Mouse (Mus musculus): Measurements from ENCODE around the gene Gm8104. TPM values are rescaled to one million over a fixed set of nuclear protein-coding genes. Genes with fewer than 3 reads are reported as not detected.
"Not testable (repeated sequence)": the region's sequence is repeated elsewhere in the genome, so short reads cannot be mapped to it uniquely, and the experiment has no call there.

Gene Gm8104
- not detected in 2 replicates for total RNA-seq (2014; fragmentation: Nextera tagmentation)
- not detected in 2 replicates for total RNA-seq (2017)
- polyA plus RNA-seq (2012), result not detected in 2 replicates

DNA sequence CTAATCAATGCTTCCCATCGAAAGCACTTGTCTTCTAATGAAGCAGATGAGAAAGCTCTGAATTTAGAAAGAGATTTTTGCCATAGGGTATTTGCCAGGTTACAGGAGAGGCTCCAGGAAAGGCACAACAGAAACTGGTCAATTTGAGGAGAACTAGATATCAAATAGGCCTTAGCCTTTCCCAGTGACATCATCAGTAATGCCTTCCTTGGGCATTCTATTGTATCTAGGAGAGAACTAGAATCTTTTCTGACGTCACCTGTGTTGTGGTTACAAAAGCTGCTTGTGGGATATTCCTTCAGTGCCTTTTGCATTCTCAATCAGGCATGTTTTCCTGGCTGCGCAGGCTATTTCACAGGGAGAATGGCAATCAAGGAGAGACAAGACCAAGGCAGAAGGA, at the start of gene Gm8104:
Gene Gm8104, plus strand, starts transcription at position 301 of the 400 bp plus-strand sequence.
- not testable (repeated sequence) for DNase-seq (ENCODE audit: low spot score); ATAC-seq (ENCODE audit: extremely low read depth, insufficient number of reproducible peaks, low FRiP score, poor library complexity, severe bottlenecking)

DNA sequence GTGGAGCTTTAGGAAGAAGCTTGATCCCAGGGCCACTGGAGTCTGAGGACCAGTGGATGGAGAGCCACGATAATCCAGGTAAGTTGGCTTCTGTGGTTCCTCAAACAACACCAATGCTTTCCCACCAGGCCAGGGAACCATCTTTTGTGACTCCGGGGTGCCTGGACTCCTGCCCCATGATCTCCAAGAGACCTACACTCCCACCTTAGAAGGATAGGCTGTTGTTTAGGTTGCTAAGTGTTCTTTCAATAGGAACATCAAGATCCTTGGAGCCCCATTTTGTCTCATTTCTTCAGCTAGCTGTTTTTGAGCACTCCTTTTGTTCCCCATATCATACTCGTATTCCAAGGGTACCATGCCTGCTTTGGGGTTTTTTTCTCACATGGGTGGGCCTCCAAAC, 42.3 kb upstream of the Gm8104 start:
- H3K36me3 ChIP-seq (replicated peaks); H3K27me3 ChIP-seq (ENCODE audit: insufficient read depth, low read length); DNase-seq (ENCODE audit: low spot score): not testable (repeated sequence)

More for the DNA sequence above, at the start of gene Gm8104:
- H3K36me3 ChIP-seq (replicated peaks); H3K9me3 ChIP-seq (replicated peaks); H3K27me3 ChIP-seq (ENCODE audit: insufficient read depth, low read length); H3K4me1 ChIP-seq (ENCODE audit: insufficient read depth, low read depth, low read length); H3K4me3 ChIP-seq (ENCODE audit: low read depth, low read length): not testable (repeated sequence)

DNA sequence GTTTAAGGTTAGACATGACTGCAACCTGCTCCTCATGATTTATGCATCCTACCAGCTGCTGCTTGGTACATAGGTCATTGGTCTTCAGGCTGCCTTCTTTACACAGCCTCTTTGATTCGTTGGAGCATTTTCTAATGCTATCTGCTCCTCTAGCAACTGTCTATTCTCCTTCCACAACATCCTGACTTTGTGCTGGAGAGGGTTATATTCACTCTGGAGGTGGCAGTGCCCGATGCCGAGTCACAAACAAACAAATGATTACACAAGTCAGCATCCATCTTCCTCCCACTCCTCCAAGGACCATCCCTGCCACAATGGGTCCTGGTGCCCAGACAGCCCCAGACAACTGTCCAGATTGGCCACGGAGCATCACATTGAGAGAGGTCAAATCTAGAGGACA, 40.2 kb upstream of the Gm8104 start:
- H3K9me3 ChIP-seq (replicated peaks); DNase-seq (ENCODE audit: low spot score); H3K4me3 ChIP-seq (ENCODE audit: low read depth, low read length); ATAC-seq (ENCODE audit: extremely low read depth, insufficient number of reproducible peaks, low FRiP score, poor library complexity, severe bottlenecking); H3K36me3 ChIP-seq (replicated peaks); H3K27me3 ChIP-seq (ENCODE audit: insufficient read depth, low read length); H3K4me1 ChIP-seq (ENCODE audit: insufficient read depth, low read depth, low read length): not testable (repeated sequence)

More for the DNA sequence above, 42.3 kb upstream of the Gm8104 start:
- not testable (repeated sequence) for H3K4me1 ChIP-seq (ENCODE audit: insufficient read depth, low read depth, low read length); H3K9me3 ChIP-seq (replicated peaks); H3K4me3 ChIP-seq (ENCODE audit: low read depth, low read length); ATAC-seq (ENCODE audit: extremely low read depth, insufficient number of reproducible peaks, low FRiP score, poor library complexity, severe bottlenecking)

DNA sequence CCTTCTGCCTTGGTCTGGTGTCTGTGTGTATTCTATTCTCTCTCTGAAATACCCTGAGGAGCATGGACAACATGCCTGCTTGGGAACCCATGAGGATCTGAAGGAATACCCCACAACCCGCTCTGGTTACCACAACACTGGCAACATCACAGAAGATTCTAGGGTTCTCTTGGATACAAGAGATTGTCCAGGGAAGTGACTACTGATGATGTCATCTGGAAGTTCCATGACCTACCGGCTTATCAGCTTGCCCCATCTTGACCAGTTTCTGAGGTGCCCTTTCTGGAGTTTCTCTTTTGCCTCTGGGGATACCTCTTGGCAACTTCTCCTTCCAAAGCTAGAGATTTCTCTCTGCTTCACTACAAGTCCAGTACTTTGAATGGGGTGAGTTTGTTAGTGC, 23.9 kb upstream of the Gm8104 start, which contains the start of gene Gm8094:
Gene Gm8094, minus strand, starts transcription at position 101 of the 400 bp plus-strand sequence.
- H3K36me3 ChIP-seq (replicated peaks); H3K9me3 ChIP-seq (replicated peaks); DNase-seq (ENCODE audit: low spot score); ATAC-seq (ENCODE audit: extremely low read depth, insufficient number of reproducible peaks, low FRiP score, poor library complexity, severe bottlenecking); H3K27me3 ChIP-seq (ENCODE audit: insufficient read depth, low read length); H3K4me3 ChIP-seq (ENCODE audit: low read depth, low read length); H3K4me1 ChIP-seq (ENCODE audit: insufficient read depth, low read depth, low read length): not testable (repeated sequence)

DNA sequence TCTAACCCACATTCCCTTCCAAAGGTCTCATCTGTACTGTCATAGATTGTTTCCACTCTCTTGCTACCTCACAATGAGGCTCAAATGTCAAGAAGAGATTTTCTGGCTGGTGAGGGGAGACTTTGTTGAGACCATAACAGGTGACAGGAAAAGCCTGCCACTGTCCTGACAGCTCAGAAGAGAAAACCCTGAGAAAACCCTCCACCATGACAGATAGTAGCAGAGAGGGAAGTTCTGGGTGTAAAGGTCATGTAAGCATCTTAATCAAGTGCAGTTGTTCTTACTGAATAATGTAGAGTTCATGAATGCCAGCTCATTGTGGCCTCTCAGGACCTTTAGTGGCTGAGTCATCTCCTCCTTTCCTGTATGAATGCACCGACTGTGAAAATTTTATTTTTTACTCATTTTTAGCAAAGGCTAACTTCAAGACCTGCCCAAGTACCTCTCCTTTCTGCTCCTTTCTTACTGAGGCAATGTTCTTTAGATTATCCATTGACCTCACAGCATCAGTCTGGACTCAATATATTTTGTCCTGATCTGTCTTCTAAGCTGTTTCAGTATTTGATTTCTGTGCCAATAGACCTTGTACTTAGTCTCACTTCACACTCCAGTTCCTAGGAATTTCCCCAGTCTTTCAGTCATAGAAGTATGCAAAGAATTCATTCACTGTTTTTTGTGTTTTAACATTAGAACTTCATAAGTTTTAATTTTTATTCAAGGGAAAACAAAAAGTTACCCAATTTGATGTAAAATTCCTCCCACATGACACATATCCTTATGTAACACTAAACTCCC, 15.3 kb upstream of the Gm8104 start:
- H3K4me3 ChIP-seq (ENCODE audit: low read depth, low read length); H3K36me3 ChIP-seq (replicated peaks); ATAC-seq (ENCODE audit: extremely low read depth, insufficient number of reproducible peaks, low FRiP score, poor library complexity, severe bottlenecking); H3K9me3 ChIP-seq (replicated peaks); H3K27me3 ChIP-seq (ENCODE audit: insufficient read depth, low read length); DNase-seq (ENCODE audit: low spot score); H3K4me1 ChIP-seq (ENCODE audit: insufficient read depth, low read depth, low read length): not testable (repeated sequence)

DNA sequence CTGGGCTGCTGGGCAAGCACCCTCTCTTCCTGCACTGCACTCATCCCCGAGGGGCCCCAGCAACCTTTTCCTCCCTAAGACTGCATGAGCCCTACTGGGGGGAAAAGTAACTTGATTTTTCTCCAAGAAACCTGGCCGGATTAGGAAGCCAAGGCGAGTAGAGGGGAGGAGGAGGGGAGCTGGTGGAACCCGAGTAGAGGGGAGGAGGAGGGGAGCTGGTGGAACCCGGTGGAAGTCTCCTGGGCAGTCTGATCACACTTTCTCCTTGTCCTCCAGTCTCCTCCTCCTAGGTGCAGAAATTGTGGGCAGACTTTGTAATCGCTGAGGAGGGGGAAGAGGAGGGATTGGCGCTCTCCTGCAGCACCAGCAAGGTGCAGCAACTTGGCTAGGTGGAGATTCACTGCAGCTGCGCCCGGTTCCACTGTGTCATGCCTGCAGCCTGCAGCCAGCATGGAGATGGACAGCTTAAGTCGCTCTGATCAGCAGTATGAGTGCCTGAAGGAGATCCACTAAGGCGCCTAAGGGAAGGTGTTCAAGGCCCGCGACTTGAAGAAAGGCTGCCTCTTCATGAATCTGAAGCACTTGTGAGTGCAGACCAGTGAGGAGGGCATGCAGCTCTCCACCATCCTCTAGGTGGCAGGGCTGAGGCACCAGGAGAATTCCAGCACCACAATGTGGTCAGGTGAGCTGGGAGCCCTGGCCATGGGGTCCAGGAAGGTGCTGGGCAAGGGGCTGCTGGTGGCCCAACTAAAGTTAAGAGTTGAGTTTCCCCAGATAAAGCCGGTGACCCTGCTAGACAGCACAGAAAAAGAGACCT, 11.1 kb upstream of the Gm8104 start:
- H3K9me3 ChIP-seq (replicated peaks); H3K4me1 ChIP-seq (ENCODE audit: insufficient read depth, low read depth, low read length); ATAC-seq (ENCODE audit: extremely low read depth, insufficient number of reproducible peaks, low FRiP score, poor library complexity, severe bottlenecking); H3K4me3 ChIP-seq (ENCODE audit: low read depth, low read length); H3K36me3 ChIP-seq (replicated peaks); DNase-seq (ENCODE audit: low spot score); H3K27me3 ChIP-seq (ENCODE audit: insufficient read depth, low read length): not testable (repeated sequence)

DNA sequence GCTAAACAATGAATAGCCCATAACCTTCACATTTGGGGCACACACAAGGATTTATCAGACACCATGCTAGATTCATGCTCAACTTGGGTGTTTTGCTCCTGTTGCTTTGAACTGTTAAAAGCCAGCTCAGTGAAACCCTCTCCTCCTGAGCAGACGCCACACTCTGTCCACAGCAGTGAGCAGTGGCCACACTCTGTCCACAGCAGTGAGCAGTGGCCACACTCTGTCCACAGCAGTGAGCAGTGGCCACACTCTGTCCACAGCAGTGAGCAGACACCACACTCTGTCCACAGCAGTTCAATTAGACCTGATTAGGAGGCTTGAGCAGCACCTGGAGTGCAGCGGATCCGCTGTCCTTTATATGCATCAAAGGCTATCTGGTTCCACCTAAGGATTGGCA, 19.3 kb downstream of the Gm8104 start:
- not testable (repeated sequence) for H3K4me1 ChIP-seq (ENCODE audit: insufficient read depth, low read depth, low read length); H3K27me3 ChIP-seq (ENCODE audit: insufficient read depth, low read length); H3K9me3 ChIP-seq (replicated peaks); H3K36me3 ChIP-seq (replicated peaks); DNase-seq (ENCODE audit: low spot score); H3K4me3 ChIP-seq (ENCODE audit: low read depth, low read length); ATAC-seq (ENCODE audit: extremely low read depth, insufficient number of reproducible peaks, low FRiP score, poor library complexity, severe bottlenecking)

DNA sequence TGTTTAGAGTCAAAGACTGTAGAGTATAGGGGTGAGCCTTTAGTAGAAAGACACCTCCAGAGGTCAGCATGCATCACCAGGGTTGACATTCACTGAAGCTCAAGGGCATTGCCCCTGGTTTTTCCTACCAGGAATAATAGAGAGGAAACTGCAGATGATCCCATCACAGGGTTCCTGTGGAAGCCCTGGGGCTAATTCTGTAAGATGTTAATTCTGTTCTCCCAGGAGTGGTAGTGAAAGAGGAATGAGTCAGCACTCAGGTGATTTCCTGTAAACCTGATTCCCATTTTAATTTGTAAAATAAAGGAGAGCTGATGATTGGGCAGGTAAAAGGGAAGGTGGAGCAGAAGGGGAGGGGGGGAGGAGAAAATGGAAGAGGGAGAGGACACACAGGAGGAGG, 25.9 kb downstream of the Gm8104 start:
- not testable (repeated sequence) for H3K9me3 ChIP-seq (replicated peaks); H3K4me3 ChIP-seq (ENCODE audit: low read depth, low read length); H3K36me3 ChIP-seq (replicated peaks); DNase-seq (ENCODE audit: low spot score); H3K27me3 ChIP-seq (ENCODE audit: insufficient read depth, low read length); ATAC-seq (ENCODE audit: extremely low read depth, insufficient number of reproducible peaks, low FRiP score, poor library complexity, severe bottlenecking); H3K4me1 ChIP-seq (ENCODE audit: insufficient read depth, low read depth, low read length)

Other genes with a start within 250 kb of the Gm8104 start
- gene Gm21977, start 247.1 kb upstream of the Gm8104 start, total RNA-seq (2014; fragmentation: Nextera tagmentation), result not detected in 2 replicates
- gene Gm21977, start 247.1 kb upstream of the Gm8104 start, total RNA-seq (2017), result not detected in 2 replicates
- gene Gm21977, start 247.1 kb upstream of the Gm8104 start, polyA plus RNA-seq (2012), result not detected in 2 replicates
- gene Gm8082, start 107.0 kb upstream of the Gm8104 start, total RNA-seq (2014; fragmentation: Nextera tagmentation), result not detected in 2 replicates
- 0.23 TPM in 1 of 2 replicates, not detected in the other for gene Gm8082, start 107.0 kb upstream of the Gm8104 start, total RNA-seq (2017)
- not detected in 2 replicates for gene Gm8082, start 107.0 kb upstream of the Gm8104 start, polyA plus RNA-seq (2012)
- gene Gm10376, start 85.0 kb upstream of the Gm8104 start, total RNA-seq (2014; fragmentation: Nextera tagmentation), result not detected in 2 replicates
- gene Gm10376, start 85.0 kb upstream of the Gm8104 start, total RNA-seq (2017), result 0.64 and 0.76 TPM in 2 replicates
- not detected in 2 replicates for gene Gm10376, start 85.0 kb upstream of the Gm8104 start, polyA plus RNA-seq (2012)
- gene Gm8094, start 24.0 kb upstream of the Gm8104 start, total RNA-seq (2014; fragmentation: Nextera tagmentation), result not detected in 2 replicates
- gene Gm8094, start 24.0 kb upstream of the Gm8104 start, total RNA-seq (2017), result not detected in 2 replicates
- not detected in 2 replicates for gene Gm8094, start 24.0 kb upstream of the Gm8104 start, polyA plus RNA-seq (2012)
- not detected in 2 replicates for gene Gm7233, start 79.3 kb downstream of the Gm8104 start, total RNA-seq (2014; fragmentation: Nextera tagmentation)
- gene Gm7233, start 79.3 kb downstream of the Gm8104 start, total RNA-seq (2017), result 0.06 TPM in 1 of 2 replicates, not detected in the other
- gene Gm7233, start 79.3 kb downstream of the Gm8104 start, polyA plus RNA-seq (2012), result not detected in 2 replicates
- gene Gm8122, start 134.7 kb downstream of the Gm8104 start, total RNA-seq (2014; fragmentation: Nextera tagmentation), result not detected in 2 replicates
- not detected in 2 replicates for gene Gm8122, start 134.7 kb downstream of the Gm8104 start, total RNA-seq (2017)
- gene Gm8122, start 134.7 kb downstream of the Gm8104 start, polyA plus RNA-seq (2012), result not detected in 2 replicates
- 0.53 TPM in 1 of 2 replicates, not detected in the other for gene Gm8126, start 158.0 kb downstream of the Gm8104 start, total RNA-seq (2014; fragmentation: Nextera tagmentation)
- gene Gm8126, start 158.0 kb downstream of the Gm8104 start, total RNA-seq (2017), result 0.17 and 0.66 TPM in 2 replicates
- not detected in 2 replicates for gene Gm8126, start 158.0 kb downstream of the Gm8104 start, polyA plus RNA-seq (2012)
- 14.6 and 23.0 TPM in 2 replicates for gene Gm9732, start 174.4 kb downstream of the Gm8104 start, total RNA-seq (2014; fragmentation: Nextera tagmentation)
- gene Gm9732, start 174.4 kb downstream of the Gm8104 start, total RNA-seq (2017), result 9.5 and 11.7 TPM in 2 replicates
- gene Gm9732, start 174.4 kb downstream of the Gm8104 start, polyA plus RNA-seq (2012), result 0.24 and 0.56 TPM in 2 replicates
- gene Gm8127, start 193.2 kb downstream of the Gm8104 start, total RNA-seq (2014; fragmentation: Nextera tagmentation), result not detected in 2 replicates
- gene Gm8127, start 193.2 kb downstream of the Gm8104 start, total RNA-seq (2017), result not detected in 2 replicates
- gene Gm8127, start 193.2 kb downstream of the Gm8104 start, polyA plus RNA-seq (2012), result not detected in 2 replicates
- not detected in 2 replicates for gene 1700001F09Rik, start 247.2 kb downstream of the Gm8104 start, total RNA-seq (2014; fragmentation: Nextera tagmentation)
- gene 1700001F09Rik, start 247.2 kb downstream of the Gm8104 start, total RNA-seq (2017), result 0.33 TPM in 1 of 2 replicates, not detected in the other
- gene 1700001F09Rik, start 247.2 kb downstream of the Gm8104 start, polyA plus RNA-seq (2012), result not detected in 2 replicates